Mouse (Mus musculus): ENCODE measurements around the gene Ybx2.

- TF ChIP-seq POLR2A (IDR thresholded peaks at IDR 0.05; ENCODE audit: low read depth, low read length) (no peak), CTCF (conservative IDR thresholded peaks at IDR 0.05; ENCODE audit: insufficient read depth, insufficient read length, low read depth, low read length) (no peak)
Measured at GRCm38 (mm10) chr11:69895291-69895690, 40.3 kb upstream of the Ybx2 start, which contains the start of gene Acap1.
